Mouse (Mus musculus) 416B (cell line): Measurements from ENCODE around the gene Ccdc173.

Experiments
- DNase-seq: peaks from one replicate; pipeline ENCODE4 v3.0.0; 2011; ENCODE audit warnings: low read depth

Ccdc173 gene

GRCm38 (mm10) chr2:69788974-69789373, 401 bp downstream of the Ccdc173 start:
- no peak for DNase-seq

GRCm38 (mm10) chr2:69778836-69779177, 10.6 kb downstream of the Ccdc173 start:
- peak; percentile 80 for DNase-seq

GRCm38 (mm10) chr2:69777985-69778835, 11.2 kb downstream of the Ccdc173 start:
- peak; percentile 58 for DNase-seq

- DNase-seq, result no peak
These were observed 16.0 kb downstream of the Ccdc173 start for GRCm38 (mm10) chr2:69773331-69773730.

GRCm38 (mm10) chr2:69764716-69765115, 24.7 kb downstream of the Ccdc173 start:
- DNase-seq, result no peak

GRCm38 (mm10) chr2:69763340-69763739, 26.0 kb downstream of the Ccdc173 start:
- DNase-seq, result no peak

- DNase-seq, result no peak
These were observed 28.4 kb downstream of the Ccdc173 start for GRCm38 (mm10) chr2:69760980-69761379.

GRCm38 (mm10) chr2:69745091-69745490, 44.3 kb downstream of the Ccdc173 start:
- DNase-seq, result no peak

- peak; percentile 54 for DNase-seq
These were observed 65.9 kb downstream of the Ccdc173 start for GRCm38 (mm10) chr2:69723519-69723825.

- peak; percentile 92 for DNase-seq
These were observed 66.5 kb downstream of the Ccdc173 start for GRCm38 (mm10) chr2:69722650-69723518.

- DNase-seq, result no peak
These were observed 67.1 kb downstream of the Ccdc173 start, which contains the start of gene Ppig for GRCm38 (mm10) chr2:69722273-69722649. TSS of gene Ppig (plus strand) at chr2:69722545.

- no peak for DNase-seq
These were observed 70.3 kb downstream of the Ccdc173 start for GRCm38 (mm10) chr2:69719121-69719520.

- peak; percentile 90 for DNase-seq
These were observed 72.9 kb downstream of the Ccdc173 start for GRCm38 (mm10) chr2:69716483-69716882.

- no peak for DNase-seq
These were observed 75.2 kb downstream of the Ccdc173 start for GRCm38 (mm10) chr2:69714126-69714525.

- no peak for DNase-seq
These were observed 75.8 kb downstream of the Ccdc173 start for GRCm38 (mm10) chr2:69713626-69714014.

GRCm38 (mm10) chr2:69712981-69713625, 76.3 kb downstream of the Ccdc173 start, which contains the start of gene Fastkd1:
TSS of gene Fastkd1 (minus strand) at chr2:69713516.
- DNase-seq, result peak; percentile 93

- DNase-seq, result peak; percentile 87
These were observed 77.2 kb downstream of the Ccdc173 start for GRCm38 (mm10) chr2:69712171-69712570.
